Mouse (Mus musculus) midbrain, embryonic 10.5 days (tissue): ENCODE data around the gene Hibadh. TPM values are rescaled to one million over a fixed set of nuclear protein-coding genes. Genes with fewer than 3 reads are reported as not detected.
"Not testable (repeated sequence)": the region's sequence is repeated elsewhere in the genome, so short reads cannot be mapped to it uniquely, and the experiment has no call there.

Experiments
- DNase-seq: peaks from one replicate; pipeline ENCODE4 v3.0.0-alpha.2; 2017; ENCODE audit warnings: low spot score
- H3K27ac ChIP-seq: fragments of 300-500 bp; sonication (generic); replicated peaks from 2 replicates; pipeline ENCODE4 v1.5.1; 2016; ENCODE audit warnings: mild to moderate bottlenecking
- H3K27me3 ChIP-seq: fragments of 300-500 bp; sonication (generic); 2 replicates; pipeline ENCODE4 v1.6.1; 2016; ENCODE audit warnings: low read depth, mild to moderate bottlenecking; ENCODE audit not compliant: poor library complexity, severe bottlenecking
- H3K36me3 ChIP-seq: fragments of 300-500 bp; sonication (generic); 2 replicates; pipeline ENCODE4 v1.6.1; 2016; ENCODE audit warnings: mild to moderate bottlenecking, moderate library complexity
- H3K4me1 ChIP-seq: fragments of 300-500 bp; sonication (generic); 2 replicates; pipeline ENCODE4 v1.6.1; 2016
- H3K4me3 ChIP-seq: fragments of 300-500 bp; sonication (generic); 2 replicates; pipeline ENCODE4 v1.5.1; 2016; ENCODE audit warnings: mild to moderate bottlenecking, moderate library complexity
- H3K9me3 ChIP-seq: fragments of 300-500 bp; sonication (generic); replicated peaks from 2 replicates; pipeline ENCODE4 v1.6.1; 2016; ENCODE audit warnings: mild to moderate bottlenecking
- WGBS: fragments of 180-500 bp; shearing (Covaris S2); methylation state at CpG from one replicate; pipeline ENCODE4 v1.1.7; 2016; 5-methylcytosine and 5-hydroxymethylcytosine counted together
- polyA plus RNA-seq: library from polyadenylated mRNA; unstranded; fragments of >200 nt; fragmentation: Nextera tagmentation; extraction: Ambion mirVana; gene quantifications from 2 replicates; pipeline ENCODE4 v1.2.1, GENCODE M21; 2016

Gene Hibadh
- polyA plus RNA-seq, 1 experiment from 2014 or later = 83.2 TPM

- not testable (repeated sequence) for H3K9me3 ChIP-seq, H3K27ac ChIP-seq, H3K27me3 ChIP-seq, H3K4me1 ChIP-seq, H3K4me3 ChIP-seq, H3K36me3 ChIP-seq, DNase-seq
- WGBS = 59% methylated on average over 2 of the region's 2 CpGs
Observed at GRCm38 (mm10) chr6:52669878-52670277, 29.7 kb upstream of the Hibadh start.

DNA sequence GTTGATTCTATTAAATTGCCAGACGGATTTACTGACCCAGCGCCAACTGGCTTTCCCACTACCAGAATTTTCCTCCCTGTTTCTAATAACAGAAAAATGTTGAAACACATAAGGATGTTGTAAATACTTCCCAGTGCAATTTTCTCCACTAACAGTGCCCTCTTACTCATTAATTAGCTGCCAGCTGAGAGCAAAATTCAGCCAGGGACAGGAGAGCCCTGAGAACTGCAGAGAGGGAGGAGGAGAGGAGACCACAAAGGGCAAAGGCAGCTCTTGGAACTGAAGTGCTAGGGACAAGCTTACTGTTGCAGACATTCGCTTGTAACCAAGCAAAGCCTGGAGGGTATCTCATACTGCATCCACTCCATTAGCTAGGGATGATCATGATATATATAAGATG lies 27.5 kb upstream of the Hibadh start:
- WGBS = 82% methylated on average over 3 of the region's 3 CpGs
- DNase-seq = no peak

GRCm38 (mm10) chr6:52663021-52663420 lies 22.8 kb upstream of the Hibadh start:
- no peaks in the 10 kb centered on the region for H3K4me1 ChIP-seq
- no peaks in the 10 kb centered on the region for H3K27me3 ChIP-seq
- no peak for DNase-seq
- no peaks in the 10 kb centered on the region for H3K36me3 ChIP-seq
- 50% methylated on average over 5 of the region's 5 CpGs for WGBS
- no peak overlapping the region for H3K27ac ChIP-seq
- H3K9me3 ChIP-seq = no peaks in the 10 kb centered on the region
- H3K4me3 ChIP-seq = no peak overlapping the region

More for the DNA sequence above, 27.5 kb upstream of the Hibadh start:
- no peaks in the 10 kb centered on the region for H3K9me3 ChIP-seq
- H3K27ac ChIP-seq = no peak overlapping the region
- no peaks in the 10 kb centered on the region for H3K27me3 ChIP-seq
- H3K36me3 ChIP-seq = no peaks in the 10 kb centered on the region
- H3K4me3 ChIP-seq = no peak overlapping the region
- H3K4me1 ChIP-seq = no peaks in the 10 kb centered on the region

- no peaks in the 10 kb centered on the region for H3K36me3 ChIP-seq
- H3K9me3 ChIP-seq = no peaks in the 10 kb centered on the region
- 72% methylated on average over 4 of the region's 4 CpGs for WGBS
Observed at GRCm38 (mm10) chr6:52655266-52655665, 15.1 kb upstream of the Hibadh start.

DNA sequence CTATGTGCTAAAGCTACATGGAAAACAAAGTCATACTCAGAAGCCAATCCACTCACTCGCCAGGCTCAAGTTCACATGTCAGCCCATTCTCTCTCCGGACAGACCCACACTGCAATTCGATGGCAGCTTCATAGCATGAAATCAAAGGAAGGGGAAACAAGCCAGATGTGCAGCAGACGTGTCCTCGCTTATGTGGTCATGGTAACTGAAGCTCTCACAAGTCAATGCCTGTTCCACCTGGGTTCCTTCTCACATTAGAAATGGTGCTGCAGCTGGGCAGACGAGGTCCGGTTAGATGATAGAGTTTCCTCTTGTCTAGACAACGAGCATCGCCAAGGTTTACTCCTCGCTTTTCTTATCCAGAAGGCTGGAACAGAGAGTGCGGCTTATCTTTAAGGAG lies 8.6 kb upstream of the Hibadh start:
- Histone ChIP-seq H3K4me3 (no peak overlapping the region), H3K27ac (no peak overlapping the region), H3K4me1 (no peaks in the 10 kb centered on the region), H3K36me3 (no peaks in the 10 kb centered on the region), H3K27me3 (no peaks in the 10 kb centered on the region), H3K9me3 (no peaks in the 10 kb centered on the region)
- 88% methylated on average over 11 of the region's 11 CpGs for WGBS
- DNase-seq = no peak

More at GRCm38 (mm10) chr6:52655266-52655665, 15.1 kb upstream of the Hibadh start:
- no peak for DNase-seq
- Histone ChIP-seq H3K4me3 (no peak overlapping the region), H3K27me3 (no peaks in the 10 kb centered on the region), H3K27ac (no peak overlapping the region), H3K4me1 (no peaks in the 10 kb centered on the region)

GRCm38 (mm10) chr6:52648031-52648430 lies 7.8 kb upstream of the Hibadh start:
- Histone ChIP-seq H3K27me3 (no peaks in the 10 kb centered on the region), H3K27ac (no peak overlapping the region), H3K4me1 (no peaks in the 10 kb centered on the region), H3K9me3 (no peaks in the 10 kb centered on the region), H3K36me3 (no peaks in the 10 kb centered on the region), H3K4me3 (no peak overlapping the region)
- DNase-seq = no peak
- 95% methylated on average over 6 of the region's 6 CpGs for WGBS

- WGBS = 34% methylated on average over 5 of the region's 5 CpGs
- Histone ChIP-seq H3K4me3 (no peak overlapping the region), H3K27ac (no peak overlapping the region), H3K27me3 (no peaks in the 10 kb centered on the region), H3K4me1 (no peaks in the 10 kb centered on the region), H3K36me3 (no peaks in the 10 kb centered on the region), H3K9me3 (no peaks in the 10 kb centered on the region)
- no peak for DNase-seq
Observed at GRCm38 (mm10) chr6:52645926-52646325, 5.7 kb upstream of the Hibadh start.

- 66% methylated on average over 7 of the region's 7 CpGs for WGBS
- H3K36me3 ChIP-seq = no peaks in the 10 kb centered on the region
- H3K4me3 ChIP-seq = no peak overlapping the region
- H3K27me3 ChIP-seq = no peaks in the 10 kb centered on the region
- no peak overlapping the region for H3K27ac ChIP-seq
- DNase-seq = no peak
- H3K9me3 ChIP-seq = no peaks in the 10 kb centered on the region
- peaks cover 19% of the 10 kb centered on the region for H3K4me1 ChIP-seq
Observed at GRCm38 (mm10) chr6:52642152-52642551, 2.0 kb upstream of the Hibadh start.

DNA sequence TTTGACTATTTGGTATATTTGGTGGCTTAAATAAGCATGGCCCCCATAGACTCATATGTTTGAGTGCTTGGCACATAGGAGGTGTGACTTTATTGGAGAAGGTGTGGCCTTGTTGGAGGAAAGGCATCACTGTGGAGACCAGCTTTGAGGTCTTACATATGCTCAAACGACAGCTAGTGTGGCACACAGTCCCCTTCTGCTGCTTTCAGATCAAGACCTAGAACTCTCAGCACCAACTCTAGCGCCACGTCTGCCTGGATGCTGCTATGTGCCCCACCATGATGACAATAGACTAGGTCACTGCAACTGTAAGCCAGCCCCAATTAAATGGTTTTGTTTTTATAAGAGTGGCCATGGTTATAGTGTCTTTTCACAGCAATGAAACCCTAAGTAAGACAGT lies 887 bp upstream of the Hibadh start:
- Histone ChIP-seq H3K4me1 (peaks cover 19% of the 10 kb centered on the region), H3K27ac (no peak overlapping the region), H3K27me3 (no peaks in the 10 kb centered on the region), H3K36me3 (no peaks in the 10 kb centered on the region), H3K9me3 (no peaks in the 10 kb centered on the region), H3K4me3 (no peak overlapping the region)
- no peak for DNase-seq
- WGBS = 68% methylated on average over 3 of the region's 3 CpGs

DNA sequence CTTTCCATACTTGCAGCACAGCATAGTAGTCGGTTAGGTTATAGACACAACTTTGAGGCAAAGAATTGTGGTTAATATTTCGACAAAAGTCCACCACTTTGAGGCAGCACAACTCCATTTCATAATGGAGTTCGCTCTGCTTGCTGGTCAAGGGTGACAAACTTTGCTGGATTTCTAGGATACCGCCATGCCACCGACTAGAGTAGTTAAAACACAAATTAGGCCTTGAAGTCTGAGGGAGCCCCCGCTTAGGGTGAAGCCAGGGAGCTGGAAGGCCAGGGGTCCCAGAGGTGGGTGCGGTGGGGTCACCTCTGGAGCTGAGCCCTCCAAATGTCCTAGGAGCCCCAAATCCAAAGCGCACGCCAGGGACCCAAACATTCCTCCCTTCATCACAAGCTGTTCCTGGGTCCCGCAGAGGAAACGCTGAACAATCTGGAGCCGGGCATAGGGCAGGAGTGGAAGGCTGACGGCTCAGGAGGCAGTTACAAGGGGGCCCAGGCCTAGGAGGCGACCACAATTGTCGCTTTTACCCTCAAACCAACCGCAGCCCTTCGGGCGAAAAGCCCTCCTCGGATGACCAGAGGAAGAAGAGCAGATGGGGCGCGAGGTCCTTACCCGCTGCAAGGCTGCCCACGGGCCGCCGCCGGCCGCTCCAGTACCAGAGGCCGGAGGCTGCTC lies 504 bp downstream of the Hibadh start:
- Histone ChIP-seq H3K4me1 (peaks cover 19% of the 10 kb centered on the region), H3K27me3 (no peaks in the 10 kb centered on the region), H3K4me3 (peak overlapping the region; percentile 89), H3K36me3 (no peaks in the 10 kb centered on the region), H3K9me3 (no peaks in the 10 kb centered on the region), H3K27ac (peak overlapping the region; percentile 95)
- 3% methylated on average over 28 of the region's 28 CpGs for WGBS
- DNase-seq = no peak

GRCm38 (mm10) chr6:52638471-52639185 lies 1.6 kb downstream of the Hibadh start:
- no peaks in the 10 kb centered on the region for H3K36me3 ChIP-seq
- 95% methylated on average over 1 of the region's 1 CpGs for WGBS
- no peaks in the 10 kb centered on the region for H3K27me3 ChIP-seq
- H3K4me3 ChIP-seq = peak overlapping the region; percentile 89
- H3K4me1 ChIP-seq = peaks cover 19% of the 10 kb centered on the region
- no peak for DNase-seq
- no peak overlapping the region for H3K27ac ChIP-seq
- H3K9me3 ChIP-seq = no peaks in the 10 kb centered on the region

GRCm38 (mm10) chr6:52637337-52637736 lies 2.9 kb downstream of the Hibadh start:
- Histone ChIP-seq H3K36me3 (no peaks in the 10 kb centered on the region), H3K9me3 (no peaks in the 10 kb centered on the region), H3K27ac (no peak overlapping the region), H3K4me3 (no peak overlapping the region), H3K27me3 (no peaks in the 10 kb centered on the region), H3K4me1 (peaks cover 19% of the 10 kb centered on the region)
- WGBS = 90% methylated on average over 4 of the region's 4 CpGs
- no peak for DNase-seq

DNA sequence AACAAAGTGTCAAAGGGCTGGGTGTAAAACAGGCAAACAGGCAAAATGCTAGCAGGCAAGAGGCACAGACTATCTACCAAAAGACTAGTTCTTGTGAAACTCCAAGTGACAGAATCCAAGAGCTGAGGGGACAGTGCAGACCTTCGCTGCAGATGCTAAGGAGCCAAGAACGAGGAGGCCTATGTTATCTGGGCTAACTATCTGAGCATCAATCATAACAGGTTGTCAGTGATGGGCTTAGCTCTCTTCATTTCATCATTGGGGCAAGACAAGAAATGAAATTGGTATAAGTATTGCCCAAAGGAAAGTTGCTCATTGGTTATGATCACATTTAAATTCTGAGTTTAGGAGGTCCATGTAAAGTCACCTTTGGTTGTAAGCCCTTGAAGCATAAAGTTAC lies 4.8 kb downstream of the Hibadh start:
- H3K27ac ChIP-seq = no peak overlapping the region
- no peaks in the 10 kb centered on the region for H3K27me3 ChIP-seq
- H3K9me3 ChIP-seq = no peaks in the 10 kb centered on the region
- no peak overlapping the region for H3K4me3 ChIP-seq
- 90% methylated on average over 2 of the region's 2 CpGs for WGBS
- H3K36me3 ChIP-seq = no peaks in the 10 kb centered on the region
- no peak for DNase-seq
- H3K4me1 ChIP-seq = peaks cover 15% of the 10 kb centered on the region
